Mouse (Mus musculus): ENCODE results near the gene Parp11. TPM values are rescaled to one million over a fixed set of nuclear protein-coding genes. Genes with fewer than 3 reads are reported as not detected.

Parp11 gene
- 19.9 and 22.7 TPM in 2 replicates for polyA plus RNA-seq (2014; fragmentation: Nextera tagmentation; extraction: Ambion mirVana)

- H3K9me3 ChIP-seq (ENCODE audit: control insufficient read depth, low read length) = no peaks in the 10 kb centered on the region
- no peaks in the 10 kb centered on the region for H3K36me3 ChIP-seq (ENCODE audit: control insufficient read depth, insufficient read depth, low read length)
- peak within 1 kb of the TSS; percentile 13; the same call in 1 of the 2 replicates for H3K9ac ChIP-seq (ENCODE audit: low read length)
- H3K27me3 ChIP-seq (ENCODE audit: control insufficient read depth, insufficient read depth, low read length) = peaks cover 4% of the 10 kb centered on the region; the same call in 1 of the 2 replicates
- H3K4me3 ChIP-seq (ENCODE audit: control insufficient read depth in 1 of 2, insufficient read depth in 1 of 2, low read depth in 1 of 2, low read length in 2 of 2) = no peak within 1 kb of the TSS
- ATAC-seq (ENCODE audit: insufficient number of reproducible peaks, insufficient read depth, low FRiP score, low read depth) = no peak
- no peak within 1 kb of the TSS for H3K27ac ChIP-seq (replicated peaks in 1 of 2; ENCODE audit: control insufficient read depth in 1 of 2, insufficient read depth in 1 of 2, low read depth in 2 of 2, low read length in 2 of 2)
- H3K4me2 ChIP-seq (ENCODE audit: low read length) = peak within 1 kb of the TSS; percentile 35; the same call in 1 of the 2 replicates
- peaks cover 0 to 3% of the 10 kb centered on the region in 2 experiments; a peak in 2 of 4 replicates for H3K4me1 ChIP-seq (ENCODE audit: control insufficient read depth in 2 of 2, insufficient read depth in 2 of 2, low read length in 2 of 2)
- 11% methylated on average over 8 of the region's 8 CpGs for WGBS
Measured at GRCm38 (mm10) chr6:127446436-127446890, at the start of gene Parp11. TSS of gene Parp11 (plus strand) at chr6:127446840.

DNA sequence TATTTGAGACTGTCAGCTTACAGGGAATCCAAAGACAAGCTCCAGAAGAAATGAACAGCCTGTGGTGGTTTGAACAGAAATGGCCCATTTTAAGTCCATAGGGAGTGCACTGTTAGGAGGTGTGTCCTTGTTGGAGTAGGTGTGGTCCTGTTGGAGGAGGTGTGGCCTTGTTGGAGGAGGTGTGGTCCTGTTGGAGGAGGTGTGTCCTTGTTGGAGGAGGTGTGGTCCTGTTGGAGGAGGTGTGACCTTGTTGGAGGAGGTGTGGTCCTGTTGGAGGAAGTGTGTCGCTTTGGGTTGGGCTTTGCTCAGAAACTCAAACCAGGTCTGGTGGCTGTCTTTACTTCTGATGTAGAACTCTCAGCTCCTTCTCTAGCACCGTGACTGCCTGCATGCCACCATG is 48.6 kb upstream of the Parp11 start:
- Histone ChIP-seq H3K27me3 (ENCODE audit: control insufficient read depth, insufficient read depth, low read length) (no peaks in the 10 kb centered on the region), H3K9me3 (ENCODE audit: control insufficient read depth, low read length) (no peaks in the 10 kb centered on the region), H3K27ac (replicated peaks in 1 of 2; ENCODE audit: control insufficient read depth in 1 of 2, insufficient read depth in 1 of 2, low read depth in 2 of 2, low read length in 2 of 2) (no peak overlapping the region), H3K9ac (ENCODE audit: low read length) (no peak overlapping the region), H3K36me3 (ENCODE audit: control insufficient read depth, insufficient read depth, low read length) (no peaks in the 10 kb centered on the region), H3K4me1 (ENCODE audit: control insufficient read depth in 2 of 2, insufficient read depth in 2 of 2, low read length in 2 of 2) (peaks cover 8 to 10% of the 10 kb centered on the region in 2 experiments), H3K4me2 (ENCODE audit: low read length) (no peak overlapping the region), H3K4me3 (ENCODE audit: control insufficient read depth in 1 of 2, insufficient read depth in 1 of 2, low read depth in 1 of 2, low read length in 2 of 2) (no peak overlapping the region)
- WGBS = 34% methylated on average over 2 of the region's 2 CpGs
- no peak for ATAC-seq (ENCODE audit: insufficient number of reproducible peaks, insufficient read depth, low FRiP score, low read depth)

- Histone ChIP-seq H3K9me3 (ENCODE audit: control insufficient read depth, low read length) (no peaks in the 10 kb centered on the region), H3K27ac (replicated peaks in 1 of 2; ENCODE audit: control insufficient read depth in 1 of 2, insufficient read depth in 1 of 2, low read depth in 2 of 2, low read length in 2 of 2) (no peak overlapping the region), H3K9ac (ENCODE audit: low read length) (no peak overlapping the region), H3K36me3 (ENCODE audit: control insufficient read depth, insufficient read depth, low read length) (no peaks in the 10 kb centered on the region), H3K4me1 (ENCODE audit: control insufficient read depth in 2 of 2, insufficient read depth in 2 of 2, low read length in 2 of 2) (no peaks in the 10 kb centered on the region), H3K4me3 (ENCODE audit: control insufficient read depth in 1 of 2, insufficient read depth in 1 of 2, low read depth in 1 of 2, low read length in 2 of 2) (no peak overlapping the region), H3K27me3 (ENCODE audit: control insufficient read depth, insufficient read depth, low read length) (no peaks in the 10 kb centered on the region), H3K4me2 (ENCODE audit: low read length) (no peak overlapping the region)
- no peak for ATAC-seq (ENCODE audit: insufficient number of reproducible peaks, insufficient read depth, low FRiP score, low read depth)
- WGBS = 67% methylated on average over 3 of the region's 3 CpGs
Measured at GRCm38 (mm10) chr6:127401419-127401818, 45.2 kb upstream of the Parp11 start.

GRCm38 (mm10) chr6:127404070-127404810 is 42.4 kb upstream of the Parp11 start:
- no peak overlapping the region for H3K4me3 ChIP-seq (ENCODE audit: control insufficient read depth in 1 of 2, insufficient read depth in 1 of 2, low read depth in 1 of 2, low read length in 2 of 2)
- no peak overlapping the region for H3K9ac ChIP-seq (ENCODE audit: low read length)
- H3K4me1 ChIP-seq (ENCODE audit: control insufficient read depth in 2 of 2, insufficient read depth in 2 of 2, low read length in 2 of 2) = peaks cover 0 to 4% of the 10 kb centered on the region in 2 experiments; a peak in 2 of 4 replicates
- no peaks in the 10 kb centered on the region; the same call in 1 of the 2 replicates for H3K27me3 ChIP-seq (ENCODE audit: control insufficient read depth, insufficient read depth, low read length)
- no peak overlapping the region for H3K4me2 ChIP-seq (ENCODE audit: low read length)
- H3K9me3 ChIP-seq (ENCODE audit: control insufficient read depth, low read length) = no peaks in the 10 kb centered on the region
- 60% methylated on average over 13 of the region's 13 CpGs for WGBS
- ATAC-seq (ENCODE audit: insufficient number of reproducible peaks, insufficient read depth, low FRiP score, low read depth) = no peak
- H3K27ac ChIP-seq (replicated peaks in 1 of 2; ENCODE audit: control insufficient read depth in 1 of 2, insufficient read depth in 1 of 2, low read depth in 2 of 2, low read length in 2 of 2) = no peak overlapping the region
- no peaks in the 10 kb centered on the region for H3K36me3 ChIP-seq (ENCODE audit: control insufficient read depth, insufficient read depth, low read length)

- Histone ChIP-seq H3K4me1 (ENCODE audit: control insufficient read depth in 2 of 2, insufficient read depth in 2 of 2, low read length in 2 of 2) (peaks cover 0 to 4% of the 10 kb centered on the region in 2 experiments; a peak in 2 of 4 replicates), H3K27ac (replicated peaks in 1 of 2; ENCODE audit: control insufficient read depth in 1 of 2, insufficient read depth in 1 of 2, low read depth in 2 of 2, low read length in 2 of 2) (no peak overlapping the region), H3K9ac (ENCODE audit: low read length) (no peak overlapping the region), H3K4me3 (ENCODE audit: control insufficient read depth in 1 of 2, insufficient read depth in 1 of 2, low read depth in 1 of 2, low read length in 2 of 2) (no peak overlapping the region), H3K36me3 (ENCODE audit: control insufficient read depth, insufficient read depth, low read length) (no peaks in the 10 kb centered on the region), H3K9me3 (ENCODE audit: control insufficient read depth, low read length) (no peaks in the 10 kb centered on the region), H3K27me3 (ENCODE audit: control insufficient read depth, insufficient read depth, low read length) (no peaks in the 10 kb centered on the region; the same call in 1 of the 2 replicates), H3K4me2 (ENCODE audit: low read length) (no peak overlapping the region)
- no peak for ATAC-seq (ENCODE audit: insufficient number of reproducible peaks, insufficient read depth, low FRiP score, low read depth)
- 74% methylated on average over 7 of the region's 7 CpGs for WGBS
Measured at GRCm38 (mm10) chr6:127405682-127406081, 41.0 kb upstream of the Parp11 start.

- H3K9ac ChIP-seq (ENCODE audit: low read length) = 0 out of 2 replicates have a peak overlapping the region, but pooled peaks have one; percentile 5
- H3K36me3 ChIP-seq (ENCODE audit: control insufficient read depth, insufficient read depth, low read length) = no peaks in the 10 kb centered on the region
- H3K27ac ChIP-seq (replicated peaks in 1 of 2; ENCODE audit: control insufficient read depth in 1 of 2, insufficient read depth in 1 of 2, low read depth in 2 of 2, low read length in 2 of 2) = no peak overlapping the region
- no peaks in the 10 kb centered on the region; the same call in 1 of the 2 replicates for H3K27me3 ChIP-seq (ENCODE audit: control insufficient read depth, insufficient read depth, low read length)
- no peak for ATAC-seq (ENCODE audit: insufficient number of reproducible peaks, insufficient read depth, low FRiP score, low read depth)
- H3K9me3 ChIP-seq (ENCODE audit: control insufficient read depth, low read length) = no peaks in the 10 kb centered on the region
- peaks cover 0 to 4% of the 10 kb centered on the region in 2 experiments; a peak in 2 of 4 replicates for H3K4me1 ChIP-seq (ENCODE audit: control insufficient read depth in 2 of 2, insufficient read depth in 2 of 2, low read length in 2 of 2)
- H3K4me2 ChIP-seq (ENCODE audit: low read length) = no peak overlapping the region
- WGBS = 7% methylated on average over 4 of the region's 4 CpGs
- H3K4me3 ChIP-seq (ENCODE audit: control insufficient read depth in 1 of 2, insufficient read depth in 1 of 2, low read depth in 1 of 2, low read length in 2 of 2) = no peak overlapping the region
Measured at GRCm38 (mm10) chr6:127407742-127408141, 38.9 kb upstream of the Parp11 start.

- Histone ChIP-seq H3K9me3 (ENCODE audit: control insufficient read depth, low read length) (no peaks in the 10 kb centered on the region), H3K27me3 (ENCODE audit: control insufficient read depth, insufficient read depth, low read length) (peaks cover 12% of the 10 kb centered on the region), H3K9ac (ENCODE audit: low read length) (no peak overlapping the region), H3K4me3 (ENCODE audit: control insufficient read depth in 1 of 2, insufficient read depth in 1 of 2, low read depth in 1 of 2, low read length in 2 of 2) (no peak overlapping the region), H3K4me2 (ENCODE audit: low read length) (no peak overlapping the region), H3K4me1 (ENCODE audit: control insufficient read depth in 2 of 2, insufficient read depth in 2 of 2, low read length in 2 of 2) (no peaks in the 10 kb centered on the region), H3K27ac (replicated peaks in 1 of 2; ENCODE audit: control insufficient read depth in 1 of 2, insufficient read depth in 1 of 2, low read depth in 2 of 2, low read length in 2 of 2) (no peak overlapping the region), H3K36me3 (ENCODE audit: control insufficient read depth, insufficient read depth, low read length) (no peaks in the 10 kb centered on the region)
- WGBS = 73% methylated on average over 12 of the region's 12 CpGs
- ATAC-seq (ENCODE audit: insufficient number of reproducible peaks, insufficient read depth, low FRiP score, low read depth) = no peak
Measured at GRCm38 (mm10) chr6:127417525-127418184, 29.0 kb upstream of the Parp11 start.
